Mouse (Mus musculus) limb, embryonic 11.5 days (tissue): ENCODE results near the gene Rarb. TPM values are rescaled to one million over a fixed set of nuclear protein-coding genes. Genes with fewer than 3 reads are reported as not detected.

Source experiments
- ATAC-seq: fragments of 200-750 bp; cut with Nextera tagmentation; 2 replicates; pipeline ENCODE4 v1.8.0; 2017; ENCODE audit warnings: low read depth; ENCODE audit not compliant: insufficient number of reproducible peaks, low FRiP score, low TSS enrichment
- DNase-seq: peaks from one replicate; pipeline ENCODE4 v3.0.0-alpha.2; 2015; ENCODE audit warnings: low spot score
- H3K27ac ChIP-seq: fragments of 300-500 bp; sonication (generic); replicated peaks from 2 replicates; pipeline ENCODE4 v1.5.1; 2014; ENCODE audit warnings: low read depth, mild to moderate bottlenecking, low read length
- H3K27me3 ChIP-seq: fragments of 300-500 bp; sonication (generic); 2 replicates; pipeline ENCODE4 v1.6.1; 2014; ENCODE audit warnings: mild to moderate bottlenecking, low read length, mixed read lengths; ENCODE audit not compliant: control insufficient read depth, insufficient read depth
- H3K36me3 ChIP-seq: fragments of 300-500 bp; sonication (generic); 2 replicates; pipeline ENCODE4 v1.6.1; 2014; ENCODE audit warnings: mild to moderate bottlenecking, low read length, moderate library complexity, mixed read lengths; ENCODE audit not compliant: control insufficient read depth, insufficient read depth
- H3K4me1 ChIP-seq: fragments of 300-500 bp; sonication (generic); 2 replicates; pipeline ENCODE4 v1.6.1; 2014; ENCODE audit warnings: low read length, mixed read lengths; ENCODE audit not compliant: control insufficient read depth, insufficient read depth
- H3K4me2 ChIP-seq: fragments of 300-500 bp; sonication (generic); 2 replicates; pipeline ENCODE4 v1.6.1; 2014; ENCODE audit warnings: low read depth, mild to moderate bottlenecking, moderate library complexity; ENCODE audit not compliant: severe bottlenecking
- H3K4me3 ChIP-seq: fragments of 300-500 bp; sonication (generic); 2 replicates; pipeline ENCODE4 v1.5.1; 2014; ENCODE audit warnings: low read depth, low read length
- H3K9ac ChIP-seq: fragments of 300-500 bp; sonication (generic); 2 replicates; pipeline ENCODE4 v1.6.1; 2014; ENCODE audit warnings: mild to moderate bottlenecking, low read length
- H3K9me3 ChIP-seq: fragments of 300-500 bp; sonication (generic); 2 replicates; pipeline ENCODE4 v1.6.1; 2016; ENCODE audit warnings: low read length; ENCODE audit not compliant: control insufficient read depth
- WGBS: fragments of 180-500 bp; shearing (Covaris S2); extraction: QIAGEN DNeasy Blood & Tissue Kit; methylation state at CpG from one replicate; pipeline ENCODE4 v1.1.7; 2014; 5-methylcytosine and 5-hydroxymethylcytosine counted together
- polyA plus RNA-seq: library from polyadenylated mRNA; unstranded; fragments of >200 nt; fragmentation: Nextera tagmentation; extraction: Ambion mirVana; gene quantifications from 2 replicates; pipeline ENCODE4 v1.2.1, GENCODE M21; 2014

The Rarb gene
- polyA plus RNA-seq, 1 experiment from 2014 or later, result 13.3 TPM

DNA sequence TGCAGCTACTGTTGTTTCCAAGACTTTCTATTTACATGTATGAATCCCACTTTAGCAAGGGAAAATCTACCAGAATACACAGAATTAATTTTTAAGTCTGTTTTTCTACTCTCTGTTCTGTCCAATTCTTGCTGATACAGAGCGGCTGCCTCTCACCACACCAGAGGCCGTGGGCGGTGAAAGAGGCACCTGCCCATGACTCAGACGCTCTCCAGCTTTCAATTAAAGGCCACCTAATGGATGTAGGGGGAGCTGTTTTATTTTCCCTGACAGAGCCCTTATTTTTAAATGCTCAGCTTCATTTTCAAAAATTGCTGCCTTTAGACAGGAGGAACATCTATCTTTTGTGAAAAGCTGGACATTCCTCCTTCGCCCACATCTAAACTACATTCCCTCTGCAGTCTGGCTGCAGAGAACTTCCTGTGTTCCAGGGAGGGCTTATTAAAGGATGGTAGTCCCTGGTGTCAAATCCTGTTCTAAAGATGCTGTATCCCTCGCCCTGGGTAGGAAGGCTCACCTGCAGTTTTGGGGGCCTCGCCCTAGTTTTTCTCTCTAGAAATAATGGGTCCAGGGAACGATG, 299.3 kb downstream of the Rarb start:
- 68% methylated on average over 8 of the region's 8 CpGs for WGBS
- H3K4me2 ChIP-seq, result no peak overlapping the region
- ATAC-seq (no peak), DNase-seq (no peak)
- peaks cover 7% of the 10 kb centered on the region for H3K4me1 ChIP-seq
- no peak overlapping the region for H3K27ac ChIP-seq
- no peak overlapping the region for H3K9ac ChIP-seq
- no peak overlapping the region for H3K4me3 ChIP-seq
- no peaks in the 10 kb centered on the region for H3K9me3 ChIP-seq
- no peaks in the 10 kb centered on the region for H3K36me3 ChIP-seq
- no peaks in the 10 kb centered on the region for H3K27me3 ChIP-seq

DNA sequence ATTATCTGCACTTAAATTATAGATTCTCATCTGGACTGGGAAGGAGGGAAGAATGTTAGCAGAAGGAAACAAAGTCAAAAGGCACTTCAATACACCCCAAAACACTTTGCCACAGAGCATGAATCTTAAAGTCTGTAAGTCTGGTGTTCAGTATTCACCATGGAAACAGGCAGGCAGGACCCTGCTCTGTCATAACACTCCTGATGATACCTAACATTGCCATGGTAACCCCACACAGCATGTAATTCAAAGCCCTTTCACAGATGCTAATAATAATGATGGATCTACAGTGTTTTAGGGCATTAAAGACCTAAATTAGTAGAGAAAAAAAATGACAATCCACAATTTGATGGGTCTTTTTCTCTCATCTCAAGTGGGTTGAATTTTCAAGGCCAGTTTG, 301.0 kb downstream of the Rarb start:
- Histone ChIP-seq H3K4me3 (no peak overlapping the region), H3K36me3 (no peaks in the 10 kb centered on the region), H3K4me1 (peaks cover 7% of the 10 kb centered on the region), H3K9ac (no peak overlapping the region), H3K4me2 (no peak overlapping the region), H3K9me3 (no peaks in the 10 kb centered on the region), H3K27me3 (no peaks in the 10 kb centered on the region), H3K27ac (no peak overlapping the region)
- DNase-seq, result no peak
- no peak for ATAC-seq

DNA sequence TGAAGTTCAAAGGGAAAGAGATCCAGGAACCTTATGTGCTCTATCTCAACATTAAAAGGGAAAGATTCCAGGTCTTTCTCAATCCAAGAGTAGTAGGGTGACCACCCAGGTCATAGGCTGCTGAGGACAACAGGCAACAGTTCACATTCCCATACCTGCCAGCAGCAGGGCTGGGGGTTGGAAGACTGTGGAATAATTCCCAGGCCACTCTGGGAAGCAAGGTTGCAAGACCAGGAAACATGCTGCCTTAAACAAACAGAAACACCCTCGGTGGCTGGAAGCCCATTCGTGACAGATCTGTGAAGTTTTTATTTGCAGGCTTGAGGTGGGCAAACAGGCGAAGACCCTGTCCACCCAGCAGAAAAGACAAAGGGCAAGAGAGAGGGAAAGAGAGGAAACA, 303.2 kb downstream of the Rarb start:
- Histone ChIP-seq H3K36me3 (no peaks in the 10 kb centered on the region), H3K27me3 (no peaks in the 10 kb centered on the region), H3K4me1 (peaks cover 3% of the 10 kb centered on the region; the same call in 1 of the 2 replicates), H3K4me2 (no peak overlapping the region), H3K9me3 (no peaks in the 10 kb centered on the region), H3K9ac (no peak overlapping the region), H3K27ac (no peak overlapping the region), H3K4me3 (no peak overlapping the region)
- no peak for ATAC-seq
- WGBS, result 68% methylated on average over 3 of the region's 3 CpGs
- no peak for DNase-seq

DNA sequence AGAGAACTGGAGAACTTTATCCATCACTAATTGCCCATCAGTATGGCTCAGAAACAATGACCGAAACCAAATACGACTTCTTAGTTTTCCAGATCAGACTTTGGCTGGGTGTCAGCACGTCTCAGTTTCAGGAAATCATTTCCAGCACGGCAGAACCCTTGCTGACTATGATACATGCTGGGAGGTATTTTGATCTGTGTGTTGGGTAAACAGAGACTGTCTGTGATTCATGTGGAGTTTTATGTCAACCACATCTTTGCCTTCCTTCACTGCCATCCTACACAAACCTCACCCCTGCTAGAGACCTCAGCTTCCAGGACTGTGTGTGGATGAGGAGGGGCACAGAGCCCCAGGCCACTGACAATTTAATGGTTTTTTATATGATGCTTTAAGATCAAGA, 308.4 kb downstream of the Rarb start:
- 68% methylated on average over 4 of the region's 4 CpGs for WGBS
- DNase-seq (no peak), ATAC-seq (no peak)

DNA sequence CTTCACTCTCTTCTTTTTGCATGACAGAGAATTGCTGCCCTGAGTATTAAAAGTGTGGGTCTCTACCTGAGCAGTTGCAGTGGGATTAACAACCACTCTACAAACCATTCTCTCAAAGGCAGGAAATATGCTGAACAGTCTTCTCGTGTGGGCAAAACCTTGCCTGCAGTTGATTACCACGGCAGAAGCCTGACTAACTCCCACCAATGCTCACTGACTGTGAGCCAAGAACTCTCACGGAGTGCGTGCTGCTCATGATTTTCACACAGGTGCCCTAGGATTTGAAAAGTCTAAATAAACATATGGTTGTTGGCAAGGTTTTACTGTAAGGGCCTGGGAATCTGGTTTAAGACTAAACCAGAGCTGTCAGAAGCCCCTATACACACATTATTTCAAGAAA, 309.1 kb downstream of the Rarb start:
- WGBS, result 64% methylated on average over 4 of the region's 4 CpGs
- no peak overlapping the region for H3K4me3 ChIP-seq
- no peaks in the 10 kb centered on the region for H3K4me1 ChIP-seq
- H3K27me3 ChIP-seq, result no peaks in the 10 kb centered on the region
- DNase-seq, result no peak
- ATAC-seq, result no peak
- no peaks in the 10 kb centered on the region for H3K36me3 ChIP-seq
- H3K27ac ChIP-seq, result no peak overlapping the region
- no peak overlapping the region for H3K4me2 ChIP-seq
- H3K9ac ChIP-seq, result no peak overlapping the region
- H3K9me3 ChIP-seq, result no peaks in the 10 kb centered on the region

More for the DNA sequence above, 308.4 kb downstream of the Rarb start:
- no peak overlapping the region for H3K4me3 ChIP-seq
- no peak overlapping the region for H3K27ac ChIP-seq
- no peaks in the 10 kb centered on the region for H3K4me1 ChIP-seq
- no peaks in the 10 kb centered on the region for H3K9me3 ChIP-seq
- H3K27me3 ChIP-seq, result no peaks in the 10 kb centered on the region
- no peak overlapping the region for H3K4me2 ChIP-seq
- no peaks in the 10 kb centered on the region for H3K36me3 ChIP-seq
- no peak overlapping the region for H3K9ac ChIP-seq

DNA sequence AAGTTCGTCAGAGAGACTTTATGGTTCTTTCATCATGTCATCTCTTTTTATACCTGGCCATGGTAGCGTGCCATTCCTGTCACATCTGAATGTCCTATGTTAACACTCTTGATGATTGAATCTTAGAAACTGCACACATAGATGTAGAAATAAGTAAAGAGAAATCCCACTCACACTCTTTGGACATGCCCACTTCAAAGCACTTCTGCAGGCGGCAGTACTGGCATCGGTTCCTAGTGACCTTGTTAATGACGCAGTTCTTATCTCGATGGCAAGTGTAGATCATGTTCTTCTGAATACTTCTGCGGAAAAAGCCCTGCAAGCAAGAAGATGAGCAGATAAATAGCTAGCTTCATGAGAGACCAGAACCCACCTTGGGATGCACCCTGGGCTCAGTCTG, 310.2 kb downstream of the Rarb start:
- Histone ChIP-seq H3K4me3 (no peak overlapping the region), H3K27ac (no peak overlapping the region)
- whole genome bisulfite sequencing, result 94% methylated on average over 7 of the region's 7 CpGs

DNA sequence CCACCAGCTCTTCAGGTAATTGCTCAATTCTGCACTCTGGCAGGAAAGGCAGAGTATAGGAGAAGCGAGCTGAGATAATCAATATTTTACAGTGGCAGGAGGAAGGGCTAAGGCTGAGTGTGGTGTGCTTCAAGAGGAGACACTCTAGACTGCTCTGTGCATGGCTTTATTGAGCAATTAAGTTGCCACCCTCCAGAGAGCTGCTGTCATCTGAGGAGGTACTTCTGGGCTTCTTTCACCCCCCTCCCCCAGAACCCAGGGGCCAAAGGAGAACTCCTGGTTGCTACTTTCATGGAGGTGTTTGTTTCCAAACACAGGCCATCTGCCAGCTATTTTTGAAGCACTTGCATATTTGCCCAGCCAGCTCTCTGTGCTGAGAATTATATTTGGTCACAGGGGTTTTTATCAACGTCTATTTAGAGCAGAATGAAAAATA, 321.7 kb downstream of the Rarb start:
- Histone ChIP-seq H3K9ac (no peak overlapping the region), H3K27ac (no peak overlapping the region), H3K4me3 (no peak overlapping the region), H3K36me3 (no peaks in the 10 kb centered on the region), H3K27me3 (no peaks in the 10 kb centered on the region), H3K4me1 (no peaks in the 10 kb centered on the region), H3K9me3 (no peaks in the 10 kb centered on the region), H3K4me2 (no peak overlapping the region)
- ATAC-seq, result no peak
- DNase-seq, result peak; percentile 11
- WGBS, result 65% methylated on average over 2 of the region's 2 CpGs

More for the DNA sequence above, 310.2 kb downstream of the Rarb start:
- H3K4me1 ChIP-seq, result no peaks in the 10 kb centered on the region
- H3K36me3 ChIP-seq, result no peaks in the 10 kb centered on the region
- H3K9me3 ChIP-seq, result no peaks in the 10 kb centered on the region
- no peak overlapping the region for H3K4me2 ChIP-seq
- ATAC-seq (no peak), DNase-seq (no peak)
- no peaks in the 10 kb centered on the region for H3K27me3 ChIP-seq
- H3K9ac ChIP-seq, result no peak overlapping the region

DNA sequence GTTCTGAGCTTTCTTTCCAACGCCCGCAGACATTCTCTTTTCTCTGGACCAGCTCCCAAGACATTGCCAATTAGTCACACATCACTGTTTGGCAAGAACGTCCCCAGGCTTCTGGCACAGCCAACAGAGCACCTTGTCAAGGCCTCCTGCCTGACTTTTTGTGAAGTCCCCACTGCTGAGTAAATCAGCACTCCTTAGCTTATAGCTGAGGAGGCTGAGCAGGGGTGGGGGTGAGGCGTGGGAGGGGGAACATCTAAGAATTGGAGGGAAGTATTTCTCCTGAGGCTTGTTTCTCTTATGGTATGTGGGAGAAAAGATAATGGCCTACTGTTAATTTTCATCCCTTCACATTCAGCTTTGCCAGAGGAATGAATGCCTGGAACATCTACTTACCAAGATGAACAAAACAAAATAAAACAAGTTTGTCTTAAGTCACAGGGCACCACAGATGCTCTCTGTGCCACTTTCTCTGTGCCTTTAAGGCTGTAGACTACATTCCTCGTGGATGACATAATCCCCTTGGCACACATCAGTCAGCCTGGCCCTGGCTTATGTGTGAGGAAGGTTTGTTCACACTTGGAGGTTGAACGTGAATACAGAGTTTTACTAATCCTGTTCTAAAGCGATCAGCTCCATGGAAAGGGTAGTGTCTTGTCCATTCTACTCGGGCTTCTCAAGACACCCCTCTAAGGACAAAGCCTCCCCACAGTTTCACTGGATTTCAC, 335.1 kb downstream of the Rarb start:
- ATAC-seq, result no peak
- no peaks in the 10 kb centered on the region for H3K9me3 ChIP-seq
- no peaks in the 10 kb centered on the region for H3K4me1 ChIP-seq
- no peaks in the 10 kb centered on the region for H3K27me3 ChIP-seq
- DNase-seq, result peak; percentile 18
- no peak overlapping the region for H3K4me2 ChIP-seq
- H3K4me3 ChIP-seq, result no peak overlapping the region
- no peak overlapping the region for H3K27ac ChIP-seq
- WGBS, result 74% methylated on average over 8 of the region's 8 CpGs
- no peak overlapping the region for H3K9ac ChIP-seq
- no peaks in the 10 kb centered on the region for H3K36me3 ChIP-seq
